Mouse (Mus musculus) neutrophil, adult 5-6 weeks (primary cell): Measurements from ENCODE around the gene 1700003E16Rik. TPM values are rescaled to one million over a fixed set of nuclear protein-coding genes. Genes with fewer than 3 reads are reported as not detected.

ENCODE experiments used
- ATAC-seq: fragments of 151-379, 151-347 bp; 2 replicates; pipeline ENCODE4 v1.8.0; 2017; ENCODE audit warnings: mild to moderate bottlenecking, moderate TSS enrichment; ENCODE audit not compliant: insufficient number of reproducible peaks, poor library complexity, low FRiP score, severe bottlenecking; ENCODE audit errors: extremely low read depth
- total RNA-seq: library from RNA; stranded (forward); fragments of 200-1000 nt; gene quantifications from 2 replicates; pipeline ENCODE4 v1.2.3, GENCODE M21; 2017

The 1700003E16Rik gene
- total RNA-seq, 1 experiment from 2014 or later = not detected

- no peak for ATAC-seq
These were observed 28.7 kb downstream of the 1700003E16Rik start for GRCm38 (mm10) chr6:83184858-83185435.

- no peak for ATAC-seq
These were observed 30.0 kb downstream of the 1700003E16Rik start for GRCm38 (mm10) chr6:83185895-83186861.

- ATAC-seq = no peak
These were observed 30.7 kb downstream of the 1700003E16Rik start for GRCm38 (mm10) chr6:83186946-83187345.

GRCm38 (mm10) chr6:83193571-83193970 lies 37.4 kb downstream of the 1700003E16Rik start:
- no peak for ATAC-seq

GRCm38 (mm10) chr6:83197345-83198004 lies 41.3 kb downstream of the 1700003E16Rik start:
- ATAC-seq = no peak

GRCm38 (mm10) chr6:83203320-83203719 lies 47.1 kb downstream of the 1700003E16Rik start:
- ATAC-seq = no peak

- no peak for ATAC-seq
These were observed 49.6 kb downstream of the 1700003E16Rik start for GRCm38 (mm10) chr6:83205851-83206250.

GRCm38 (mm10) chr6:83206321-83206720 lies 50.1 kb downstream of the 1700003E16Rik start:
- ATAC-seq = no peak

GRCm38 (mm10) chr6:83207361-83208049 lies 51.3 kb downstream of the 1700003E16Rik start:
- ATAC-seq = no peak

- no peak for ATAC-seq
These were observed 51.8 kb downstream of the 1700003E16Rik start for GRCm38 (mm10) chr6:83208050-83208400.

GRCm38 (mm10) chr6:83210495-83210894 lies 54.3 kb downstream of the 1700003E16Rik start:
- ATAC-seq = no peak

GRCm38 (mm10) chr6:83211526-83211925 lies 55.3 kb downstream of the 1700003E16Rik start:
- ATAC-seq = no peak

Other genes starting within 250 kb of the 1700003E16Rik start
- 0.58 and 1.5 TPM in 2 replicates for gene Sema4f, start 216.6 kb upstream of the 1700003E16Rik start, total RNA-seq
- gene M1ap, start 209.5 kb upstream of the 1700003E16Rik start, total RNA-seq = 1.1 and 2.1 TPM in 2 replicates
- gene Dok1, start 122.9 kb upstream of the 1700003E16Rik start, total RNA-seq = 20.7 and 25.4 TPM in 2 replicates
- gene Loxl3, start 122.2 kb upstream of the 1700003E16Rik start, total RNA-seq = 0.47 and 0.74 TPM in 2 replicates
- gene Aup1, start 101.9 kb upstream of the 1700003E16Rik start, total RNA-seq = 221 and 242 TPM in 2 replicates
- gene Htra2, start 101.1 kb upstream of the 1700003E16Rik start, total RNA-seq = 33.3 and 36.1 TPM in 2 replicates
- gene Dqx1, start 98.6 kb upstream of the 1700003E16Rik start, total RNA-seq = 2.5 and 4.3 TPM in 2 replicates
- not detected in 2 replicates for gene Tlx2, start 86.1 kb upstream of the 1700003E16Rik start, total RNA-seq
- 9.5 and 15.0 TPM in 2 replicates for gene Pcgf1, start 78.5 kb upstream of the 1700003E16Rik start, total RNA-seq
- not detected in 2 replicates for gene Lbx2, start 70.0 kb upstream of the 1700003E16Rik start, total RNA-seq
- gene Ccdc142, start 54.8 kb upstream of the 1700003E16Rik start, total RNA-seq = 8.6 and 11.9 TPM in 2 replicates
- gene Gm42688, start 54.8 kb upstream of the 1700003E16Rik start, total RNA-seq = 6.6 and 7.6 TPM in 2 replicates
- 8.8 and 20.5 TPM in 2 replicates for gene Mrpl53, start 47.4 kb upstream of the 1700003E16Rik start, total RNA-seq
- 36.2 and 36.5 TPM in 2 replicates for gene Mogs, start 40.9 kb upstream of the 1700003E16Rik start, total RNA-seq
- gene Wbp1, start 34.8 kb upstream of the 1700003E16Rik start, total RNA-seq = 79.6 and 83.8 TPM in 2 replicates
- gene Ino80b, start 31.0 kb upstream of the 1700003E16Rik start, total RNA-seq = 52.8 and 57.5 TPM in 2 replicates
- not detected in 2 replicates for gene Rtkn, start 20.9 kb upstream of the 1700003E16Rik start, total RNA-seq
- gene Wdr54, start within 50 bp of the 1700003E16Rik start, total RNA-seq = 0.49 TPM in 1 of 2 replicates, not detected in the other
- 80.4 and 83.4 TPM in 2 replicates for gene Dctn1, start 9.5 kb downstream of the 1700003E16Rik start, total RNA-seq
- not detected in 2 replicates for gene Slc4a5, start 63.4 kb downstream of the 1700003E16Rik start, total RNA-seq
- gene Mthfd2, start 169.5 kb downstream of the 1700003E16Rik start, total RNA-seq = 8.4 and 10.6 TPM in 2 replicates
- gene Mob1a, start 169.6 kb downstream of the 1700003E16Rik start, total RNA-seq = 245 and 270 TPM in 2 replicates
- 24.7 and 25.7 TPM in 2 replicates for gene Bola3, start 192.7 kb downstream of the 1700003E16Rik start, total RNA-seq